In the genomic region with DNA sequence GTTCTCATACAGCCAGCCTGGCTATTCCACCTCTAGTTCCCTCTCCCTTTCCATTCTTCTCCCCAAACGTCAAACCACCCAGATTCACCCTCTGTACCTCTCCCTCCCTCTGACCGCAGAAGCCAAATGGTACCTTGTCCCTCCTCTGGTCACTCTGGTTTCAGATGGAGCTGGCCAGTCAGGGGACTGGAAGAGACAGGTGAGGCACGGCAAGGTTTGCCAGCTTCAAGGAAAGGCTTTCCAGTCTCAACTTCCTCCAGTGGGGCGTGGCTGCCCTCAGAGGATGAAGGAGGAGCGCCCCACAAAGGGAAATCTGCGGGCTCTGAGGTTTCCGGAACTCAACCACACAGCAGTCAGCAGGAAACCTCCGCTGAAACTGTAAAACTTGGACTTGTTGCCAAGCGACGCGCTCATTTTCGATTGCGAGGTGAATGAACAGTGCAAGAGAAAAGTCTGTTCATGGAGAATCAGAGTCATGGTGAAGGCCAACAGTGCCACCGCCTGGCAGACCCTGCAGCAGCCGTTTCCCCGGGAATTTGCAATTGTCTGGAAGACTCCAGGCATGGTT, we compare ENCODE assay signal across 8 mouse cellular contexts. TPM values are rescaled to one million over a fixed set of nuclear protein-coding genes. Genes with fewer than 3 reads are reported as not detected.
DNase-seq lines count a peak whose midpoint lies in the region; ATAC-seq and TF ChIP-seq lines count a peak whose summit lies in the region.

Gene Styk1 (minus strand): TSS at position 246 of the 568 bp plus-strand sequence.

- H3K4me1 ChIP-seq in G1E (ENCODE audit: insufficient read depth, low read depth, low read length), result peaks cover 6% of the 10 kb centered on the region
- 0 out of 2 replicates have a peak, but pooled peaks cover 2% of the 10 kb centered on the region for H3K4me1 ChIP-seq in cerebellum, adult 2 months (ENCODE audit: control insufficient read depth, insufficient read depth, low read length)
- H3K4me1 ChIP-seq in lung, embryonic 14.5 days (ENCODE audit: insufficient read depth), result no peaks in the 10 kb centered on the region
- peaks cover 4% of the 10 kb centered on the region; the same call in 1 of the 2 replicates for H3K4me1 ChIP-seq in olfactory bulb, adult 2 months (ENCODE audit: control insufficient read depth, insufficient read depth, low read length)
- H3K4me1 ChIP-seq in thymus, adult 2 months (replicated peaks; ENCODE audit: control insufficient read depth, insufficient read depth, low read length), result peaks cover 4% of the 10 kb centered on the region

- H3K27me3 ChIP-seq in G1E (ENCODE audit: insufficient read depth, low read length), result peaks cover 9% of the 10 kb centered on the region
- no peaks in the 10 kb centered on the region for H3K27me3 ChIP-seq in cerebellum, adult 2 months (ENCODE audit: control insufficient read depth, insufficient read depth, low read length)
- H3K27me3 ChIP-seq in lung, embryonic 14.5 days (ENCODE audit: insufficient read depth, low read length), result no peaks in the 10 kb centered on the region
- H3K27me3 ChIP-seq in thymus, adult 2 months (ENCODE audit: control insufficient read depth, insufficient read depth, low read length), result no peaks in the 10 kb centered on the region; the same call in none of the 2 replicates

- peak within 1 kb of the TSS; percentile 65 for H3K4me2 ChIP-seq in lung, embryonic 14.5 days

- no peaks in the 10 kb centered on the region for H3K9me3 ChIP-seq in G1E (replicated peaks)
- no peaks in the 10 kb centered on the region for H3K9me3 ChIP-seq in lung, embryonic 14.5 days (ENCODE audit: low read depth, low read length)

- TF ChIP-seq POLR2A in cerebellum, adult 2 months (IDR thresholded peaks at IDR 0.05; ENCODE audit: borderline replicate concordance, insufficient read depth, low read length), result no peak
- no peak for TF ChIP-seq POLR2A in olfactory bulb, adult 2 months (IDR thresholded peaks at IDR 0.05; ENCODE audit: insufficient read depth, low read depth, low read length)
- no peak for TF ChIP-seq POLR2A in thymus, adult 2 months (IDR thresholded peaks at IDR 0.05; ENCODE audit: control insufficient read depth, extremely low read depth, insufficient read depth, low read length, poor library complexity)

- TF ChIP-seq CTCF in G1E (IDR thresholded peaks at IDR 0.05; ENCODE audit: low read depth, low read length), result no peak
- peak; percentile 78 for TF ChIP-seq CTCF in cerebellum, adult 2 months (IDR thresholded peaks at IDR 0.05; ENCODE audit: borderline replicate concordance, insufficient read depth, low read depth, low read length)
- TF ChIP-seq CTCF in lung, embryonic 14.5 days (IDR thresholded peaks at IDR 0.05; ENCODE audit: low read depth), result peak; percentile 85
- TF ChIP-seq CTCF in olfactory bulb, adult 2 months (IDR thresholded peaks at IDR 0.05; ENCODE audit: insufficient read depth, low read depth, low read length), result peak; percentile 81
- TF ChIP-seq CTCF in thymus, adult 2 months (IDR thresholded peaks at IDR 0.05; ENCODE audit: borderline replicate concordance, control insufficient read depth, extremely low read depth, insufficient read depth, low read length, poor library complexity), result peak; percentile 75; the same call in 1 of the 2 replicates

- no peak within 1 kb of the TSS for H3K27ac ChIP-seq in cerebellum, adult 2 months (ENCODE audit: insufficient read depth, low read length)
- no peak within 1 kb of the TSS for H3K27ac ChIP-seq in lung, embryonic 14.5 days (ENCODE audit: low read depth)
- no peak within 1 kb of the TSS for H3K27ac ChIP-seq in olfactory bulb, adult 2 months (ENCODE audit: insufficient read depth, low read depth, low read length)
- no peak within 1 kb of the TSS for H3K27ac ChIP-seq in thymus, adult 2 months (ENCODE audit: control insufficient read depth, insufficient read depth, low read length)

- WGBS in cerebellum, adult 2 months, result under 1% methylated on average over 16 of the region's 16 CpGs
- WGBS in lung, embryonic 14.5 days, result under 1% methylated on average over 16 of the region's 16 CpGs
- under 1% methylated on average over 16 of the region's 16 CpGs for WGBS in olfactory bulb, adult 2 months
- under 1% methylated on average over 16 of the region's 16 CpGs for WGBS in thymus, adult 2 months

- no peaks in the 10 kb centered on the region for H3K36me3 ChIP-seq in G1E (replicated peaks)
- H3K36me3 ChIP-seq in lung, embryonic 14.5 days (ENCODE audit: insufficient read depth), result no peaks in the 10 kb centered on the region
- no peaks in the 10 kb centered on the region for H3K36me3 ChIP-seq in thymus, adult 2 months (ENCODE audit: control insufficient read depth, insufficient read depth, low read length)

- peak within 1 kb of the TSS; percentile 36; the same call in 1 of the 2 replicates for H3K9ac ChIP-seq in lung, embryonic 14.5 days

- no peak within 1 kb of the TSS; the same call in 1 of the 2 replicates for H3K4me3 ChIP-seq in G1E (ENCODE audit: low read depth, low read length)
- peak within 1 kb of the TSS; percentile 30 for H3K4me3 ChIP-seq in cerebellum, adult 2 months (replicated peaks; ENCODE audit: insufficient read depth, low read depth, low read length)
- peak within 1 kb of the TSS; percentile 25; the same call in 1 of the 2 replicates for H3K4me3 ChIP-seq in lung, embryonic 14.5 days (ENCODE audit: low read depth, low read length)
- peak within 1 kb of the TSS; percentile 29 for H3K4me3 ChIP-seq in olfactory bulb, adult 2 months (ENCODE audit: insufficient read depth, low read depth, low read length)
- H3K4me3 ChIP-seq in thymus, adult 2 months (ENCODE audit: control insufficient read depth, insufficient read depth, low read length), result no peak within 1 kb of the TSS

- peak; percentile 85 for ATAC-seq in G1E (ENCODE audit: extremely low read depth, insufficient number of reproducible peaks, low FRiP score, poor library complexity, severe bottlenecking)
- peak; percentile 96 to 98 for ATAC-seq in hematopoietic stem cell, adult 5-6 weeks (replicated peaks in 1 of 2; ENCODE audit: insufficient read depth in 1 of 2, low FRiP score in 2 of 2, low TSS enrichment in 1 of 2, low read depth in 1 of 2, poor library complexity in 2 of 2, severe bottlenecking in 2 of 2)
- peak; percentile 91 for ATAC-seq in lung, embryonic 14.5 days (ENCODE audit: insufficient read depth)

- DNase-seq in G1E (ENCODE audit: low spot score), result no peak
- peak; percentile 75 to 76 for DNase-seq in cerebellum, adult 2 months
- peak; percentile 85 for DNase-seq in forelimb bud, embryonic 11.5 days (ENCODE audit: low read depth, low spot score)
- DNase-seq in layer of hippocampus, adult 8-10 months (ENCODE audit: low spot score in 2 of 2), result peak; percentile 67 to 83
- DNase-seq in lung, embryonic 14.5 days, result peak; percentile 93
- peak; percentile 83 for DNase-seq in thymus, adult 2 months

RNA-seq across cellular contexts. Expression of gene Styk1, which starts in this region (rescaled TPM):
- total RNA-seq in G1E (2014; fragmentation: Nextera tagmentation) (0.23 TPM in 1 of 2 replicates, not detected in the other), G1E (2017) (0.27 and 0.35 TPM in 2 replicates)
- not detected in 2 replicates for polyA plus RNA-seq in G1E (2012)
- 0.46 and 0.68 TPM in 2 replicates for polyA plus RNA-seq in cerebellum, adult 2 months (2012; rRNA removed)
- 1.1 TPM in 1 of 2 replicates, not detected in the other for total RNA-seq in hematopoietic stem cell, adult 5-6 weeks (2017)
- under 1 TPM; 0.21 to 0.45 (median 0.36) TPM for total RNA-seq in layer of hippocampus, adult 8-10 months (2022)
- 1.5 and 1.7 TPM in 2 replicates for polyA plus RNA-seq in lung, embryonic 14.5 days (2014; fragmentation: Nextera tagmentation; extraction: Ambion mirVana)
- not detected in 2 replicates for polyA plus RNA-seq in olfactory bulb, adult 2 months (2012; ENCODE audit: insufficient read depth, insufficient read length, low replicate concordance, missing spikeins)
- 0.86 and 1.0 TPM in 2 replicates for polyA plus RNA-seq in thymus, adult 2 months (2012; rRNA removed)

Comparison
In these comparisons a context has a peak if more than half of its experiments do, and no peak if none do; other contexts are left out.
1. Peak in ATAC-seq in G1E; RNA of the gene not detected or under 1 TPM.
2. Peak in DNase-seq and H3K4me3 ChIP-seq in cerebellum, adult 2 months; RNA of the gene not detected or under 1 TPM.
3. Peak in DNase-seq in layer of hippocampus, adult 8-10 months; RNA of the gene not detected or under 1 TPM.
4. H3K4me3 ChIP-seq: peak in lung, embryonic 14.5 days (single experiment) and olfactory bulb, adult 2 months (single experiment); none in G1E (single experiment) and thymus, adult 2 months (single experiment).
5. Peak in every context shown above with its lines, with median percentiles within 50 percentile points of each other: ATAC-seq.